Mouse (Mus musculus) MEL (cell line): ENCODE data around the gene Zbtb1.

ENCODE experiments used
- CHD2 ChIP-seq: IDR thresholded peaks from 2 replicates; pipeline ENCODE4 v1.6.1; 2011; ENCODE audit warnings: low read length, improper control_type of control experiment
- CTCF ChIP-seq, 3 experiments: IDR thresholded peaks in 2 of 3; conservative IDR thresholded peaks in 1 of 3; 2 replicates each; pipeline ENCODE4 v1.5.1; 2011 to 2012; ENCODE audit warnings: low read length in 3 of 3, low read depth in 2 of 3, mild to moderate bottlenecking in 2 of 3, improper control_type of control experiment in 1 of 3, inconsistent platforms in 1 of 3, mixed read lengths in 1 of 3, moderate library complexity in 1 of 3; ENCODE audit not compliant: control insufficient read depth in 1 of 3, insufficient read depth in 1 of 3, poor library complexity in 1 of 3, severe bottlenecking in 1 of 3
- POLR2A ChIP-seq, 2 experiments: IDR thresholded peaks; 2 replicates each; pipeline ENCODE4 v1.6.1; 2011 to 2012; ENCODE audit warnings: low read length in 2 of 2, mild to moderate bottlenecking in 2 of 2, control low read depth in 1 of 2, improper control_type of control experiment in 1 of 2, low read depth in 1 of 2, moderate library complexity in 1 of 2; ENCODE audit not compliant: control insufficient read depth in 1 of 2, insufficient read depth in 1 of 2, poor library complexity in 1 of 2
- TBP ChIP-seq: IDR thresholded peaks from 2 replicates; pipeline ENCODE4 v1.8.0; 2011; ENCODE audit warnings: low read depth, low read length, improper control_type of control experiment

DNA sequence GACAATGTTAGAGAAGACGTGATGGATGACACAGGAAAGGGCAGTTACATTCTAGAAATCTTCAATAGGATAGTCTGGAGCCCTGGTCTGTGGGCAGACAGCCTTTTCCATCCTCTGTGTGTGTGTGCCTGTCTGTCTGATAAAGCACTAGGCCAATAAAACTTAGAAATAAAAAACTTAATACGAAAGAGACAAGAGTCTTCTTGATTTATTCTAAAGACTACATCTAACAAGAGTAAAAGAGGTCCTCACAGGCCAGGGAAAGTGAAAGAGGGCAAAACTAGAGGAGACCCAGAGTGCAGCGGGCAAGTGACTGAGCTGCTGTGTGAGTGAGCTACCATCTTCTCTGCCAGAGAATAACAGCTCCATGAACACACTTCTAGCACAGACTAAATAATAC is 3.8 kb upstream of the Zbtb1 start:
- TF ChIP-seq CTCF (IDR thresholded peaks at IDR 0.05 in 2 of 3, conservative IDR thresholded peaks at IDR 0.05 in 1 of 3; ENCODE audit: control insufficient read depth in 1 of 3, insufficient read depth in 1 of 3, low read depth in 2 of 3, low read length in 3 of 3, poor library complexity in 1 of 3, severe bottlenecking in 1 of 3) (no peak), POLR2A (IDR thresholded peaks at IDR 0.05; ENCODE audit: control insufficient read depth in 1 of 2, insufficient read depth in 1 of 2, low read depth in 1 of 2, low read length in 2 of 2, poor library complexity in 1 of 2) (no peak), CHD2 (no peak), TBP (no peak)
